ENCODE assay signal across 8 mouse cellular contexts in the genomic region with DNA sequence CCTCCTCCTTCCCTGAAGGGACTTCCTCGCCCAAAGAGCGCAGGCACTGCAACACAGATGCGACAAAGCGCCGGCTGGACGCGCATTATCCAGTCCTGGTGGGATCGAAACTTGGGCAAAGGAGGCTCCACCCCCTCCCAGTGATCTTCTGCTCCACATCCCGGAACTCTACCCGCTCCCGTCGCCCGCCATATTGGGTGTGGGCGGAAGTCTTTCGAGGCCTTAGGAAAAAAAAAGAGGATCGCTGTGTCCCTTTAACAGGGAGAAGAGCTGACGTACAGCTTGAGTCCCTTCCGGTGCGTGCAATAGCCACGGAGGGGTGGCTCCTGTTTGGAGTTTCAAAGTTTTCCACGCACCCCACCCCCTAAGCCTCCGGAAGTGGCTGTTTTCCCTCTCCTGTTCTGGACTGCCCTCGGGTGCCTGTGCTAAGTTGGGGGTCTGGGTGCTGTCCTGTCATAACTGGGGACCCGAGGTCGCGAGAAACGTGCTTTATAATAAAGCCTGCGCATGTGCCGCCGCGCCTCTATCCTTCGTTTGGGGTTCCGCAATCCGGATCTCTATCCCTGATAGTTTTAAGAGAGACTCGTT. TPM values are rescaled to one million over a fixed set of nuclear protein-coding genes. Genes with fewer than 3 reads are reported as not detected.
DNase-seq lines count a peak whose midpoint lies in the region; ATAC-seq lines count a peak whose summit lies in the region.

No protein-coding gene starts in this region.

- H3K4me2 ChIP-seq in heart, embryonic 15.5 days = peak overlapping the region; percentile 83
- H3K4me2 ChIP-seq in liver, embryonic 15.5 days = peak overlapping the region; percentile 98
- peak overlapping the region; percentile 97 for H3K4me2 ChIP-seq in neural tube, embryonic 12.5 days (replicated peaks)

- H3K36me3 ChIP-seq in heart, embryonic 15.5 days = peaks cover 17% of the 10 kb centered on the region; the same call in 1 of the 2 replicates
- peaks cover 17% of the 10 kb centered on the region for H3K36me3 ChIP-seq in liver, embryonic 15.5 days (replicated peaks)
- H3K36me3 ChIP-seq in neural tube, embryonic 12.5 days = peaks cover 24% of the 10 kb centered on the region; the same call in 1 of the 2 replicates

- H3K4me1 ChIP-seq in heart, embryonic 15.5 days (replicated peaks) = peaks cover 49% of the 10 kb centered on the region
- H3K4me1 ChIP-seq in liver, embryonic 15.5 days (replicated peaks) = peaks cover 57% of the 10 kb centered on the region
- peaks cover 26% of the 10 kb centered on the region for H3K4me1 ChIP-seq in neural tube, embryonic 12.5 days

- peak; percentile 64 for ATAC-seq in CD4-positive, CD25-positive, alpha-beta regulatory T cell, adult 4 months
- ATAC-seq in heart, embryonic 15.5 days (replicated peaks; ENCODE audit: insufficient number of reproducible peaks, insufficient read depth, low FRiP score, low read depth) = peak; percentile 74
- ATAC-seq in liver, embryonic 15.5 days (ENCODE audit: insufficient read depth) = peak; percentile 70
- peak; percentile 83 for ATAC-seq in neural tube, embryonic 12.5 days (ENCODE audit: low FRiP score, low read depth)

- no peaks in the 10 kb centered on the region for H3K27me3 ChIP-seq in heart, embryonic 15.5 days
- no peaks in the 10 kb centered on the region for H3K27me3 ChIP-seq in liver, embryonic 15.5 days
- H3K27me3 ChIP-seq in neural tube, embryonic 12.5 days (replicated peaks) = no peaks in the 10 kb centered on the region

- DNase-seq in c-Kit-negative CD71-positive TER-119-positive erythroid progenitor cells, embryonic 14.5 days (ENCODE audit: low read depth, low spot score) = peak; percentile 69
- peak; percentile 83 for DNase-seq in fibroblast of lung, adult 2 months (ENCODE audit: low read depth)
- DNase-seq in kidney, postnatal 36 days = peak; percentile 96 to 97
- peak; percentile 95 for DNase-seq in telencephalon, adult 2 months (ENCODE audit: low read depth, low spot score)

- WGBS in heart, embryonic 15.5 days = under 1% methylated on average over 35 of the region's 35 CpGs
- WGBS in liver, embryonic 15.5 days (ENCODE audit: insufficient replicate concordance) = under 1% methylated on average over 35 of the region's 35 CpGs
- WGBS in neural tube, embryonic 12.5 days = under 1% methylated on average over 35 of the region's 35 CpGs

- H3K4me3 ChIP-seq in heart, embryonic 15.5 days = peak overlapping the region; percentile 70
- H3K4me3 ChIP-seq in liver, embryonic 15.5 days (replicated peaks) = peak overlapping the region; percentile 79
- H3K4me3 ChIP-seq in neural tube, embryonic 12.5 days = peak overlapping the region; percentile 49

- peak overlapping the region; percentile 99 for H3K27ac ChIP-seq in heart, embryonic 15.5 days
- peak overlapping the region; percentile 91 for H3K27ac ChIP-seq in liver, embryonic 15.5 days (replicated peaks)
- H3K27ac ChIP-seq in neural tube, embryonic 12.5 days = peak overlapping the region; percentile 91

- H3K9ac ChIP-seq in heart, embryonic 15.5 days = peak overlapping the region; percentile 83
- peak overlapping the region; percentile 73 for H3K9ac ChIP-seq in liver, embryonic 15.5 days
- peak overlapping the region; percentile 67 for H3K9ac ChIP-seq in neural tube, embryonic 12.5 days

- no peaks in the 10 kb centered on the region for H3K9me3 ChIP-seq in heart, embryonic 15.5 days (replicated peaks)
- H3K9me3 ChIP-seq in liver, embryonic 15.5 days (replicated peaks) = no peaks in the 10 kb centered on the region
- no peaks in the 10 kb centered on the region for H3K9me3 ChIP-seq in neural tube, embryonic 12.5 days

RNA-seq across cellular contexts. Expression of a gene that starts 9.2 kb away (rescaled TPM):
- 10 to 100 TPM in 1 of 2 experiments, 1 to 10 TPM in 1; 8.4 to 11.4 TPM for polyA plus RNA-seq in CD4-positive, CD25-positive, alpha-beta regulatory T cell, adult 4 months (2017; shearing (Covaris generic))
- polyA plus RNA-seq in heart, embryonic 15.5 days (2015; fragmentation: Nextera tagmentation; extraction: Ambion mirVana) = 20.8 and 27.7 TPM in 2 replicates
- 7.4 TPM in 2 replicates for polyA plus RNA-seq in liver, embryonic 15.5 days (2015; fragmentation: Nextera tagmentation; extraction: Ambion mirVana)
- 43.9 and 45.6 TPM in 2 replicates for polyA plus RNA-seq in neural tube, embryonic 12.5 days (2016; fragmentation: Nextera tagmentation; extraction: Ambion mirVana)

RNA-seq across cellular contexts. Expression of a gene that starts 9.8 kb away (rescaled TPM):
- polyA plus RNA-seq in CD4-positive, CD25-positive, alpha-beta regulatory T cell, adult 4 months (2017; shearing (Covaris generic)) = 10 to 100 TPM; 36.8 to 49.6 TPM
- 55.6 and 58.1 TPM in 2 replicates for polyA plus RNA-seq in heart, embryonic 15.5 days (2015; fragmentation: Nextera tagmentation; extraction: Ambion mirVana)
- polyA plus RNA-seq in liver, embryonic 15.5 days (2015; fragmentation: Nextera tagmentation; extraction: Ambion mirVana) = 25.5 and 26.1 TPM in 2 replicates
- 71.9 and 73.8 TPM in 2 replicates for polyA plus RNA-seq in neural tube, embryonic 12.5 days (2016; fragmentation: Nextera tagmentation; extraction: Ambion mirVana)

RNA-seq across cellular contexts. Expression of a gene that starts 17.2 kb away (rescaled TPM):
- polyA plus RNA-seq in CD4-positive, CD25-positive, alpha-beta regulatory T cell, adult 4 months (2017; shearing (Covaris generic)) = not detected
- polyA plus RNA-seq in heart, embryonic 15.5 days (2015; fragmentation: Nextera tagmentation; extraction: Ambion mirVana) = 0.14 and 1.1 TPM in 2 replicates
- 0.08 TPM in 1 of 2 replicates, not detected in the other for polyA plus RNA-seq in liver, embryonic 15.5 days (2015; fragmentation: Nextera tagmentation; extraction: Ambion mirVana)
- 0.50 and 1.1 TPM in 2 replicates for polyA plus RNA-seq in neural tube, embryonic 12.5 days (2016; fragmentation: Nextera tagmentation; extraction: Ambion mirVana)

RNA-seq across cellular contexts. Expression of a gene that starts 23.3 kb away (rescaled TPM):
- 10 to 100 TPM in 1 of 2 experiments, 1 to 10 TPM in 1; 9.3 to 23.8 TPM for polyA plus RNA-seq in CD4-positive, CD25-positive, alpha-beta regulatory T cell, adult 4 months (2017; shearing (Covaris generic))
- polyA plus RNA-seq in heart, embryonic 15.5 days (2015; fragmentation: Nextera tagmentation; extraction: Ambion mirVana) = 136 and 138 TPM in 2 replicates
- polyA plus RNA-seq in liver, embryonic 15.5 days (2015; fragmentation: Nextera tagmentation; extraction: Ambion mirVana) = 51.4 and 55.8 TPM in 2 replicates
- polyA plus RNA-seq in neural tube, embryonic 12.5 days (2016; fragmentation: Nextera tagmentation; extraction: Ambion mirVana) = 324 and 325 TPM in 2 replicates

RNA-seq across cellular contexts. Expression of a gene that starts 24.8 kb away (rescaled TPM):
- 1 to 10 TPM; 3.2 to 3.4 TPM for polyA plus RNA-seq in CD4-positive, CD25-positive, alpha-beta regulatory T cell, adult 4 months (2017; shearing (Covaris generic))
- 16.4 and 25.3 TPM in 2 replicates for polyA plus RNA-seq in heart, embryonic 15.5 days (2015; fragmentation: Nextera tagmentation; extraction: Ambion mirVana)
- 5.9 and 6.8 TPM in 2 replicates for polyA plus RNA-seq in liver, embryonic 15.5 days (2015; fragmentation: Nextera tagmentation; extraction: Ambion mirVana)
- 25.7 and 33.4 TPM in 2 replicates for polyA plus RNA-seq in neural tube, embryonic 12.5 days (2016; fragmentation: Nextera tagmentation; extraction: Ambion mirVana)

Comparison
In these comparisons a context has a peak if more than half of its experiments do, and no peak if none do; other contexts are left out.
1. Peak in every context shown above with its lines: DNase-seq, ATAC-seq, H3K4me3 ChIP-seq and H3K27ac ChIP-seq.